In the genomic region with DNA sequence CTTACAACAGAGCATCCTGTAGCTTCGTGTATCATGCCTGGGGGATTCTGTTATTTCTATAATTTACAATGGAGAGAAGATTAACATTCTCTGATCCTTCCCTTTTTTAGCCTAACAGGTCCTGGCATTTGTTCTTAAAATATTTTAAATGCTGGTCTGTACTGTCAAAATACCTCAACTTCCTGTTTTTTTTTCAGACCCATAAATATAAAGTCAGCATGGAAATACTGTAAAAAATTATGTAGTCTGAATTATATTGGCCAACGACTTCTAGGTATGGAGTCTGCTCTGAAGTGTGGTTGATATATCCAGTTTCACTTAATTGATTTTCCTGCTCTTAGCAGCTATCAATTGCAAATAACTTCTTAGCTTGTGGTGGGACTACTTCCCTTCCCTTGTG, we compare ENCODE assay signal across 34 mouse cellular contexts.
"Had no signal": no experiment of that assay in that cellular context is flagged by ENCODE, and none has a peak within 500 bp of the region (broad histone marks: within the 10 kb centered on the region; RNA-seq: fewer than 3 reads in every experiment).

No protein-coding gene starts in this region.

- H3K27me3 ChIP-seq: heart, embryonic 12.5 days; heart, embryonic 13.5 days; heart, embryonic 15.5 days; hindbrain, embryonic 12.5 days; hindbrain, embryonic 13.5 days; hindbrain, embryonic 15.5 days; intestine, embryonic 15.5 days; kidney, embryonic 15.5 days had no signal

- DNase-seq: heart, postnatal 10 days; heart, postnatal 14 days; heart, postnatal 36 days; heart, postnatal 4 days; kidney, adult 11 months; kidney, adult 18-20 months; kidney, adult 2 months; kidney, adult 8-10 months; kidney, adult 9 months; kidney, postnatal 10 days; kidney, postnatal 14 days; kidney, postnatal 25 days; kidney, postnatal 36 days; kidney, postnatal 4 days; layer of hippocampus, adult 9-11 months; layer of hippocampus, postnatal 36 days had no signal

- H3K9me3 ChIP-seq: heart, embryonic 12.5 days; heart, embryonic 13.5 days; heart, embryonic 15.5 days; hindbrain, embryonic 10.5 days; hindbrain, embryonic 12.5 days; hindbrain, embryonic 13.5 days; hindbrain, embryonic 15.5 days; intestine, embryonic 15.5 days; kidney, embryonic 15.5 days had no signal

- ATAC-seq: hindbrain, embryonic 16.5 days; hindbrain, postnatal 0 days; inflammation-experienced regulatory T-cells, adult 6 months; intestine, embryonic 15.5 days; intestine, embryonic 16.5 days; intestine, postnatal 0 days had no signal

- H3K27ac ChIP-seq: heart, embryonic 13.5 days; heart, embryonic 15.5 days; hindbrain, embryonic 10.5 days; hindbrain, embryonic 12.5 days; hindbrain, embryonic 13.5 days; hindbrain, embryonic 14.5 days; hindbrain, embryonic 15.5 days; hindbrain, postnatal 0 days; intestine, embryonic 15.5 days; kidney, embryonic 15.5 days; kidney, postnatal 0 days; layer of hippocampus, adult 2 months; left cerebral cortex, adult 2 months had no signal

- H3K4me2 ChIP-seq: heart, embryonic 12.5 days; heart, embryonic 13.5 days; heart, embryonic 15.5 days; hindbrain, embryonic 12.5 days; hindbrain, embryonic 13.5 days; hindbrain, embryonic 14.5 days; hindbrain, embryonic 15.5 days; intestine, embryonic 15.5 days; kidney, embryonic 15.5 days had no signal

- H3K4me1 ChIP-seq: heart, embryonic 12.5 days; heart, embryonic 13.5 days; heart, embryonic 15.5 days; hindbrain, embryonic 10.5 days; hindbrain, embryonic 12.5 days; hindbrain, embryonic 13.5 days; hindbrain, embryonic 15.5 days; intestine, embryonic 15.5 days; kidney, embryonic 15.5 days had no signal

- H3K9ac ChIP-seq: heart, embryonic 12.5 days; heart, embryonic 13.5 days; heart, embryonic 15.5 days; hindbrain, embryonic 12.5 days; hindbrain, embryonic 13.5 days; hindbrain, embryonic 14.5 days; hindbrain, embryonic 15.5 days; intestine, embryonic 15.5 days; kidney, embryonic 15.5 days had no signal

- H3K36me3 ChIP-seq: heart, embryonic 12.5 days; heart, embryonic 13.5 days; heart, embryonic 15.5 days; hindbrain, embryonic 10.5 days; hindbrain, embryonic 12.5 days; hindbrain, embryonic 13.5 days; hindbrain, embryonic 15.5 days; intestine, embryonic 15.5 days; kidney, embryonic 15.5 days had no signal

- H3K4me3 ChIP-seq: heart, embryonic 12.5 days; heart, embryonic 13.5 days; heart, embryonic 15.5 days; hindbrain, embryonic 10.5 days; hindbrain, embryonic 12.5 days; hindbrain, embryonic 13.5 days; hindbrain, embryonic 15.5 days; intestine, embryonic 15.5 days; kidney, embryonic 15.5 days; layer of hippocampus, adult 2 months; left cerebral cortex, adult 2 months had no signal
